Mouse (Mus musculus) heart, postnatal 14 days (tissue): ENCODE measurements around the gene Pinlyp. TPM values are rescaled to one million over a fixed set of nuclear protein-coding genes. Genes with fewer than 3 reads are reported as not detected.

Experiments used
- DNase-seq, 2 experiments: peaks; one replicate each; pipeline ENCODE4 v3.0.0; 2021 to 2022
- intact Hi-C: fragments of 180-260 bp; cut with DNase I; formaldehyde crosslinking; loops from one replicate; pipeline ENCODE4 v1.15.1; 2025
- total RNA-seq, 2 experiments: library from RNA; stranded (reverse); gene quantifications; 2 replicates each; pipeline ENCODE4 v1.2.3; 2021

Gene Pinlyp
- total RNA-seq, 2 experiments from 2014 or later: not detected

GRCm38 (mm10) chr7:24504004-24504403 lies 41.9 kb downstream of the Pinlyp start:
- intact Hi-C loops: no loop called here
- no peak for DNase-seq

DNA sequence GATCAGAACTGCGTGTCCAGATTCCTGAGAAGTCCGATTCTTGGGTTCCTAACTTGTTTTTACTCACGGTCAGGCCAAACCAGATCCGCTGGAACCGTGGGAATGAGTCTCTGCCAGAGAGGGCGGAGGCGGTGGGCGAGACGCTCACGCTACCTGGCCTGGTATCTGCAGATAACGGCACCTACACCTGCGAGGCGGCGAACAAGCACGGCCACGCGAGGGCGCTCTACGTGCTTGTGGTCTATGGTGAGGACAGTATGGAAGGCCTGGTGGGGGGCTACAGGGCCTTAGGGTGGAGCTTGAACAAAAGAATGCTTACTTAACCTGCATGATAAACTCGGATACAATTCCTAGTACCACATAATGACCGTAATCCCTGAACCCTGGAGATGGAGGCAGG lies 44.4 kb downstream of the Pinlyp start:
- intact Hi-C loops: no loop called here
- DNase-seq: peak; percentile 24 to 37

DNA sequence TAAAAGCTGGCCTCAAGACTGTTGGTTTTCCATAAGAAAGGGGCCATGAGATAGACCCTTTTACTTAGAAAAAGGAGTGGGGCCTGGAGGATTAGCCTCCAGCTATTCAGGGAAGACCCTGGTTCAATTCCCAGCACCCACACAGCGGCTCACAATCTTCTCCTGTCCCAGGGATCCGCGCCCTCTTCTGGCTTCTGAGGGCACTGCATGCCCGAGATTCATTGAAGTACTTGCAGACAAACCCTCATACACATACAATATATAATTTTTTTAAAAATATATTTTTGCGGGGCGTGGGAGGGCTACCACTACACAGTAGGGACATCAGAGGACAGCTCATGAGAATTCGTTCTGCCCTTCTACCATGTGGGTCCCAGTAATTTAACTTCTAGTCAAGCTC lies 45.0 kb downstream of the Pinlyp start:
- peak in 1 of 2 experiments; percentile 52 for DNase-seq
- intact Hi-C loops: no loop called here

- DNase-seq: peak in 1 of 2 experiments; percentile 20
- intact Hi-C loops: no loop called here
These were observed 45.9 kb downstream of the Pinlyp start for GRCm38 (mm10) chr7:24499856-24500577.

Other genes with a start within 250 kb of the Pinlyp start
- 1 to 10 TPM; 3.3 to 4.0 TPM for gene Zfp61, start 244.9 kb downstream of the Pinlyp start, total RNA-seq
- 1 to 10 TPM; 1.7 to 2.1 TPM for gene Zfp94, start 229.5 kb downstream of the Pinlyp start, total RNA-seq
- not detected for gene Tescl, start 212.2 kb downstream of the Pinlyp start, total RNA-seq
- not detected for gene Lypd5, start 196.9 kb downstream of the Pinlyp start, total RNA-seq
- gene Kcnn4, start 175.9 kb downstream of the Pinlyp start, total RNA-seq: 1 to 10 TPM; 1.0 to 3.3 TPM
- gene Smg9, start 146.5 kb downstream of the Pinlyp start, total RNA-seq: 10 to 100 TPM in 1 of 2 experiments, 1 to 10 TPM in 1; 9.4 to 10.2 TPM
- gene Irgc1, start 93.8 kb downstream of the Pinlyp start, total RNA-seq: not detected
- gene Plaur, start 83.6 kb downstream of the Pinlyp start, total RNA-seq: 1 to 10 TPM; 3.5 to 4.0 TPM
- gene Cadm4, start 64.1 kb downstream of the Pinlyp start, total RNA-seq: 10 to 100 TPM; 14.3 to 14.7 TPM
- 10 to 100 TPM; 13.8 to 14.7 TPM for gene Zfp428, start 39.1 kb downstream of the Pinlyp start, total RNA-seq
- gene AC161166.1, start 33.7 kb downstream of the Pinlyp start, total RNA-seq: not detected
- gene Irgq, start 15.4 kb downstream of the Pinlyp start, total RNA-seq: 10 to 100 TPM; 18.2 to 19.5 TPM
- gene Xrcc1, start 171 bp upstream of the Pinlyp start, total RNA-seq: 10 to 100 TPM; 23.8 to 26.3 TPM
- gene Ethe1, start 41.4 kb upstream of the Pinlyp start, total RNA-seq: 10 to 100 TPM; 29.8 to 30.1 TPM
- gene Zfp575, start 41.5 kb upstream of the Pinlyp start, total RNA-seq: under 1 TPM; 0.12 TPM
- gene Phldb3, start 64.6 kb upstream of the Pinlyp start, total RNA-seq: under 1 TPM; 0.51 to 0.55 TPM
- not detected for gene Lypd3, start 90.4 kb upstream of the Pinlyp start, total RNA-seq
- gene Tex101, start 130.6 kb upstream of the Pinlyp start, total RNA-seq: not detected
- gene BC049730, start 163.1 kb upstream of the Pinlyp start, total RNA-seq: not detected
- gene Gm4763, start 180.8 kb upstream of the Pinlyp start, total RNA-seq: not detected
- gene Cd177, start 214.2 kb upstream of the Pinlyp start, total RNA-seq: under 1 TPM in 1 of 2 experiments, not detected in 1; 0.17 TPM
- gene Ceacam10, start 231.1 kb upstream of the Pinlyp start, total RNA-seq: not detected